Mouse (Mus musculus) CD4-positive, CD25-positive, alpha-beta regulatory T cell, adult 4 months (primary cell): ENCODE results near the gene Gm20532. TPM values are rescaled to one million over a fixed set of nuclear protein-coding genes. Genes with fewer than 3 reads are reported as not detected.
A peak's percentile ranks its signal among the peaks of the same experiment; 100 is the strongest.

Experiments used
- ATAC-seq: one replicate; pipeline ENCODE4 v1.8.0; 2017
- polyA plus RNA-seq, 2 experiments: library from polyadenylated mRNA; unstranded; fragments of 100-300 nt; shearing (Covaris generic); gene quantifications; one replicate each; pipeline ENCODE4 v1.2.1; 2017

The Gm20532 gene
- polyA plus RNA-seq, 2 experiments from 2014 or later = not detected

DNA sequence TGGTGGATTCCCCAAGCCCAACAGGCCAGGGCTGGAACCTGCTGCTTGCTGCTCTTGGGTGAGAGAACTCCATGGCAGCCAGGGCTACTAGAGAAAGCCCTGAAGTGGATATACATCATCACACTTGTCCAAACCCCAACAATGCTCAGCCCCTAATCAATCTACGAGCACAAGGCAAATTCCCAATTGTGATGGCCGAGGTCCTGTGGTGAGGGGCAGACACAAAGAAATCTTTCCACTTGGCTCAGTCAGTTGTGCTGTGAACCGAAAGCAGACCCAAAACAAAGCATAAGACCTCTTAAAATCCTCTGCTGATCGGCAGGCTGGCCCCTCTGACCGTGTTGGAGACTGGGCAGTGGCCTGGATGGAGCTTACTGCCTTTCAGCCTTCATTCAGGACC lies 11.6 kb upstream of the Gm20532 start:
- no peak for ATAC-seq

DNA sequence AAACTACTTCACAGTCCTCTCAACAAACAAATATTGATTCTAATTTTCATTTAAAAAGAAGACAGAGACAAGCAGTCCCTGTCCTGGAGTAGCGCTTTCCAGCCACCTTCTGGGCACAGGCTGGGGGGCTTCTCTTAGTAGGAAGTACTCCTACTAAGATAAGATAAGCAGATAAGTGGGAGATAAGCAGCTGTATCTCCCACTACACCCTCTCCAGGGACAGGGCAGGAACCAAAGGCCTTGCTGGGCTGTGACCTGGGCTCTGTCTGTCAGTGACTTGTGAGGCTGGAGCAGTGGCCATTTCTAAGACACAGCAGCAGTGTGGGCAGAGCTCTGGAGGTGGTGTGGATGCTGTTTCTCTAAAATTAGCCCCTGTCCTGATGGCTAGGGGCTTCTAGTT lies 11.1 kb upstream of the Gm20532 start:
- no peak for ATAC-seq

DNA sequence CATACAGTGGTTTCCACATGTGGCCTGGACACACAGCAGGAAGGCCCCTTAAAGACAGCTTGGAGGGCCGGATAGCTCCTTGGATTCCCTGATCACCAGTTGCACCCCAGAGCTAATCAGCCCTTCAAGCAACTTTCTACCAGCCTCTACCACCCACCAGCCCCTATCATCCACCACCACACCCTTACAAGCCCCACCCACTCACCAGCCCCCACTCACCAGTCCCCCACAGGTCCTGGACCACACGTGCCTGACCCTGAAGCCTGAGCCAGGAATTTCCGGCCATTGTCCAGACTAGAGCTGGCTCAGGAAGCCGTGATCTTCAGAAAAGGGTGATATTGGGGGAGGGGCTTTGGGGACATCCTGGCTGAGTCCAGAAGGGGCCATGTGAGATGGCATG lies 10.6 kb upstream of the Gm20532 start:
- no peak for ATAC-seq

DNA sequence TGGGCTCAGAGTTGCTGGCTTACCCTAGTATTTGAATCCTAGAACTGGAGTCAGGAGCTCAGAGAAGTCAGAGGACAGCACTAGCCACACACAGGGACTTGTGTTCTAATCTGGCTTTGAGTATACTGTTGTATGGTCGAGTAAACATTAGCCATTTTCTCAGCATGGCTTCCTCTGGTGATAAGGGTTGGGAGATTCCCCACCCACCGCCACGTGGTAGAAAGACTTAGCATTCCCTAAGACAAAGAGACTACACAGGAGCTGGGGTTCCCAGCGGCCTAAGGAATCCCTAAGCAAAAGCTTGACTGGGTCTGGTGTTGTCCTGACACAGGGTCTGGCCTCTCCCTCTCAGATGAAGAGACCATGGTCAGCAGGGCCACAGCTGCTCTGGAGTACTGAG lies 10.0 kb upstream of the Gm20532 start:
- no peak for ATAC-seq

DNA sequence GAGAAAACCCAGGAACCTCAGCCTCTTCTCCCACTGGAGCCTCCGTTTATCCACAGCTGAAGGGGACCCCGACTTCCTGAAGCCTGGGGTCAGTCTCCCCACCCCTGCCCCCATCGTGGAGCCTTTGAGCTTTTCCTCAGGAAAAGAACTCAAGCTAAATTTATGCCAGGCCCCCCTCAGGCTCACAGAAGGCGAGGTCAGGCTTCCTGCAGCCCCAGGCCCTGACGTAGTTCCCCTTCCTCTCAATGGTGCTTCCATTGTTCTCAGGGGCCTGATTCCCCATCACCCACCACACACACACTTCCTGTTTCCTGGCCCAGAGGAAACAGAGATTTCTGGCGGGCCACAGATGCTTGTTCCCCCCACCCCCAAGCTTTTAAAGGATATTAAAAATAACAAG lies 8.1 kb upstream of the Gm20532 start:
- no peak for ATAC-seq

DNA sequence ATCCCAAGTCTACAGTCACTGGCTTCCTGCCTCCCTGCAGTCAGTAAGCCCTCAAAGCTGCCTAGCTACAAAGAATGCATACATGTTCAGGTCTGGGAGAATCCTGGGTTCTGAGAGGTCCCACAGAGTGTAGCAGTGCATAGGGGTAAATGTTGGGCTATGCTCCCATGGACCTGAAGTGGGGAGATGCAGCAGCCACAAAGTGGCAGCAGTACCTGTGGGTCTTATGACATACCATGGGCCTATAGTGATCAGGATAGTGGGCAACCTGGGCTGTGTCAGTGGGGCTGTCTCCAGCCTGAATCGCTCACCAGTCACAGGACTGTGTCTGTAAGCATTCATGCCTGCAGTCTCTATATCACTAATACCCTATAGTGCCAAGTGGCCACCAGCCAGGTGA lies 6.7 kb upstream of the Gm20532 start, which contains the start of gene Egfl7:
Gene Egfl7, plus strand, starts transcription at position 301 of the 400 bp plus-strand sequence.
- ATAC-seq = no peak

DNA sequence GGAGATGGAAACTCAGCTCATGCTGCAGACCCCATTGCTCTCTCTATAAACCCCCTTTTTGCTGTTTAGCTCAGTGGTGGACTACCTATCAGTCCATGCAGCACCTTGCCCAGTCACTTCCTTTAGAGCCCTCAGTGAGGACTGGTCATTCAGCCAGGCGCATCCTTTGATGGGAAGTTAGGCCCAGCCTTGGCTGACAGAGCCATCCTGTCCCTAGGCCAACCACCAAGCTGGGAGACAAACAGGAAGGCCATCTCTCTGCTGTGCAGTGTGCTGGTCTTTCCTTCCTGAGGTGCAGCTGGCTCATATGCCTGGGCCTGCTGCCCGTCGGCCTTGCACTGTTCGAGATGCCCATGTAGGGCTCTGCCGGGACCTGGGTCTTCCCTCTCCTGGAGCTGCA lies 5.7 kb upstream of the Gm20532 start:
- no peak for ATAC-seq

DNA sequence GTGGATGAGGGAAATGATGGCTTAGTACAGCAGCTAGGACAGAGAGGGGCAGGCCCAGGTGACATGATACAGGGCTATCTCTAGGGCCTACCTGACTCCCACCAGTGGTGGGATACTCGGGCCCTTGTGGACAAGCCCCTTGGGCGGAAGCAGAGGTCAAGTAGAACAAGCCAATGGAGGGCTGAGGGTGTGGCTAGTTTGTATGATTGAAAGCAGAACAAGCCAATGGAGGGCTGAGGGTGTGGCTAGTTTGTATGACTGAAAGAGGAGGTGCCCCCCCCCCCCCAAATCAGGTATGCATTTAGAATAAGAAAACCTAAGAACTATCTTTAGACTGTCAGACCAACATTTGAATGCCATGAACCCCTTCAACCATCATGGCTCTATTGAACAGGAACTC lies 4.2 kb upstream of the Gm20532 start:
- ATAC-seq = no peak

DNA sequence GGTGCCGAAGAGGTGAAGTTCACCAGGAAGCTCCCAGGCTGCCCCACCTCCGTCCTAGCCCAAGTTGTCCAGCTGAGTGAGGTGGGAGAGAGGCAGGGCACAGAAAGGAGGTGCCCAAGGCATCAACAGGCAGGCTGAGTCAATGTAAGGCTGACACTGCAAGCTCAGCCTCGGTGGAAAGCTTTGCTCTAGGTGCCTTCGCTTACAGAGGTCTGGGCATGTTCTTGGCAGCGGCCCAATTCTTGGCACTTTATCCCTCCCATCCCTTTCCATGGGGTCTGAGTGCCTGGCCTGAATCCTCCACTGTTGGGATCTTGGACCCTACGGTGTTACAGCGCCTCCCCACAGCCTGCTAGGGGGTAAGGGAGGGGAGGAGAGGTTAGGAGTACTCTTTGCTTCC lies 3.7 kb upstream of the Gm20532 start:
- no peak for ATAC-seq

DNA sequence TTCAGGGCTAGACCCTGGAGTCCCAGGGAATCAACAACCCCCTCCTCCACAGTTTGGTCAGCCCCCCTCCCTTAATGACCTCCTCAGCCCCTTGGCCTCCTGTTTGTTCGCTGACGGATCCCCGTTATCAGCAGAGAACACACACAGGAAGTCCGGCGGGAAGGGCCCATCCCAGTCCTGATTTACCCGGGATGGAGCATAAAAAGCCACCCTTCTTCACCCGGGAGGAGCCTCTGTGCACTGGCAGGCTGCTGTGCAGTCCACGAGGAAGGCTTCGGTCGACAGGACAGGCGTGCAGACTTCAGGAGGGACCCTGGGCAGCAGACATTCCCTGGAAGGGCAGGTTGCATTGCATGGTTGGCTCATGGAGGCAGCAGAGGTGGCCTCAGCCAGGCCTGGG lies 2.8 kb upstream of the Gm20532 start:
- no peak for ATAC-seq

DNA sequence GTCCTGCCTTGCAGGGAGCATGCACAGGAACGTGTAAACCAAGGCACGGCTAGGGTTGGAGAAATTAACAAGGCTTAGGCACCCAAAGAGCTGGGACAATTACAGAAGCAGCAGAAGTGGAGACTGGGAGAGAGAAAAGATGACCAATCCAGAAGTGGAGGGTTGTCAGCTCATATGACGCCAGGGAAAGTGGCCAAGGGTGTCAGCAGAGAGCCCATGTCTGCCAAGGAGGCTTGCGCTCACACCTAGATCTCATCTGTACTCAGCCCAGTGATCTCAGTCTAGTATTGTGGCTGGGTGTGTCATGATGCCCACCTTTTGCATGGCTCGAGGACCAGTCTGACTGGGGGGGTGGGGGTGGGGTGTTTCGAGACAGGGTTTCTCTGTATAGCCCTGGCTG lies 726 bp upstream of the Gm20532 start:
- ATAC-seq = no peak

DNA sequence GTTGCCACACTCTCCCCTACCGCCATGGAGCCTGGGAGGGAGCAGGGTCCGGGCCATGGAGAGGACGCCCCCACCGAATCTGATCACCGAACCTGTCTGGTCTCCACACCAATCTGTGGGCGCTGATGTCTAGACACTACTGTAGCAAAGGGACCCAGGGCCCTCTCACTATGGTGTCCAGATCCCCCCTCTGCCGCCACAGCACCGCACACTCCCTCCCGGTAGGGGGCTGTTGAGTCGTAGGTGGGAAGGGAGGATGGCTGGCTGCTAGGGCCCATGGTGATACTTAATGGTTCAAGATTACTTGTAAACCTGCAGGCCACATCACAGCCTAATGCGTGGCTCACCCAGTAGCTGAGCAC lies 586 bp downstream of the Gm20532 start:
- ATAC-seq = peak; percentile 14

DNA sequence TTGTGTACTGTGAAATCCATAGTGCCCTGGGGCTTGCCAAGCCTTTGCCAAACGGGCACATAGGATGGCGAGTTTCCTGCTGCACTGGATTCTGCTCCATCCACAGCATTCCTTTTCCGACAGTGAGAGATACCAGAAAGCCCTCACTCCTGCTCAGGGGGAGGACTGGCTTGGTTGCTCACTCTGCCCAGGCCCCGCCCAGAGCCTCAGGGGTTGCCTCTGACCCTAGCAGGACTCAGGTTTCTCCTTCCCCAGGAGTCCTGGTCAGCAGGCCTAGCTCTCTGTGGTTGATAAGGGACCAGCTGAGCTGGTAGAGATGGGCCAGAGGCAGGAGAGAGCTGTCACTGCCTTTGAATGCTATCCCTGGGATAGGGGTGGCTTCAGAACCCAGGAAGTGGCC lies 2.1 kb downstream of the Gm20532 start:
- no peak for ATAC-seq

DNA sequence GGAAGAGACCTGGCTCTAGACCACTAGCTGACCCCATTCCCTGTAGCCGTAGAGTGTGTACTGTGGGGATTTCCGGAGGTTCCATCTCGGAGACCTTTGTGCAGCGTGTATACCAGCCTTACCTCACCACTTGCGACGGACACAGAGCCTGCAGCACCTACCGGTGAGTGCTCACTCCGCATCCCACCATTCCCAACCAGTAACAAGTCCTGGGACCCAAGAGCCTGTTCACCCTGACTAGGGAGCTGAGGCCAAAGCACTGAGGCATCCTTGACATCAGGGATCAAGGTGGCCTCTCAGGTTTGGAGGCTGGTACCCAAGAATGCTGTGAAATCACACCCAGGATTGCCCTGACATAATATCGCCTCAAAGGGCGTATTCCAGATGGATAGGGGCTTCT lies 2.8 kb downstream of the Gm20532 start:
- no peak for ATAC-seq

DNA sequence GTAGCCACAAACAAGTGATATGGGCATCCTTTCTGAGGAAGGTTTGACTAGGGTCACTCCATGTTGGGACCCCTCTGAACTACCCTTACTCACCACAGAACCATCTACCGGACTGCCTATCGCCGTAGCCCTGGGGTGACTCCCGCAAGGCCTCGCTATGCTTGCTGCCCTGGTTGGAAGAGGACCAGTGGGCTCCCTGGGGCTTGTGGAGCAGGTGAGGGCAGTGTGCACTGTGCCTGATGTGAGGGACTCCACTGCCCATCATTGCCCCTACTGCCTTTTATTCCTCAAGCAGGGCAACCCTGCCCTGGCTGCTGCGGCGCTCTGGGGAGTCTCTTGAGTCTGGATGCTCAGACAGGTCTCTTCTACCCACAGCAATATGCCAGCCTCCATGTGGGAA lies 3.8 kb downstream of the Gm20532 start:
- no peak for ATAC-seq

DNA sequence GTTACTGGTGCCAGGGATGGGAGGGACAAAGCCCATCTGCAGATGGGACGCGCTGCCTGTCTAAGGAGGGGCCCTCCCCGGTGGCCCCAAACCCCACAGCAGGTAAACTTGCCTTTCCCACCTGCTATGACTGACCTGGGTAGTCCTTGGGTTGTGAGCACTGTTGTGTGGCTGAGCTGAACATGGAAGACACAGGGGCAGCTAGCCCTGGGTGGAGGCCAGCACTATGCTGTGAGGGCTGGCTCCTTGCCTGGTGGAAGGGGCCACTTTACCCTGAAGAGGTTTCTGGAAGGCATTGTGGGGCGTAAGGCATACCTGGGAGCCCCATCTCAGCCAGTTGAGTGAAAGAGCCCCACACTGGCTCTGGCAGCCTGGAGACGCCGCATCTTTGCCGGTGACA lies 4.5 kb downstream of the Gm20532 start:
- no peak for ATAC-seq

DNA sequence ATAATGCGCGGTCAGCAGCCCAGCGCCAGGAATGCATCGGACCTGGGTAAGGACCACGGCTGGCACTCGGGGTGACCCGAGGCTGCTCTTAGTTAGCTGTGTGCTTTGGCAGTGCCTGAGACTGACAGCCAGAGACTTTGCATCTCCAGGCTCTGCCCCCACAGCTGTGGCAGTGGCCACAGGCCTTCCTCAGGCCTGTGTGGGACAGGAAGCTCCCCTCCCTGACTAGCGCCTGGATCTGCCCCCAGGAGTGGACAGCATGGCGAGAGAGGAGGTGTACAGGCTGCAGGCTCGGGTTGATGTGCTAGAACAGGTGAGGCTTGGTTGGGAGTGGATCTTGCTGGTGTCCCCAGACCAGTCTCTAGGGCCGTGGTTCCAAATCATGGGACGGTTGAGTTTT lies 5.0 kb downstream of the Gm20532 start:
- no peak for ATAC-seq

DNA sequence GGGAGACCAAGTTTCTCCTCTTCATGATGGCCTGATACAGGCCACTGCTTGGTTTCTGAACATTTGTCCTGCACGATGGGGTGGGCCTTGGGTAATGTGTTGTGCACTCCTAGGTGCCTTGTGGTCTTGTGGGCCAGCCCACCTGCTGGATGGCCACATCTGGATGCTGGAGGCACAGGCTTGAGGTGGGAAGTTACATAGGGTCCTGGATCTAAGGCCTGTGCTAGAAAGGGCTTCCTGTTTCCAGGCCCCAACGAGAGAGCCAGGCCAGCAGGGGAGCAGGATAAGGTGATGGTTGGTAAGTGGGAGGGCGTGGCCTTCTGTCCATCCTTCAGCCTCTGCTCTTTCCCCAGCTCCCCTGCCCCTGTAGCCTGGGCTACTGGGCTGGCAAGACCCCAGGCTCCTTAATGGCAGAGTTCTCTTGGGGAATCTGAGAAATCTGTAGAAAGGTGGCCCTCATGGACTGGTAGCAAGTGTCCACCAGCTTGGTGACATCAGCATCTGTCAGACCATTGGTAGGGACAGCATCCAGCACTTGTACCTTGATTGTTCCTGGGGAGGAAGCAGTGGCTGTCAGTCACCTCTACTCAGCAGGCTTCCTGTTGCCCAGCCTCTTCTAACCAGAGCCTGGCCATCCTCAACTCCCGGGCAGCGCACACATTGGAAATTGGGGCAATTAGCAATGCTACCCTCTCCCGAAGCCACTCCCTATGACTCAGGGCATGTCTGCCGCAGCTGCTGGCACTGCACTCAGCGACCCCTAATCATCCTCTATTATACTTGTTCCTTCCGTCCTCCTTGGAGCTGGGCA lies 7.0 kb downstream of the Gm20532 start:
- no peak for ATAC-seq

DNA sequence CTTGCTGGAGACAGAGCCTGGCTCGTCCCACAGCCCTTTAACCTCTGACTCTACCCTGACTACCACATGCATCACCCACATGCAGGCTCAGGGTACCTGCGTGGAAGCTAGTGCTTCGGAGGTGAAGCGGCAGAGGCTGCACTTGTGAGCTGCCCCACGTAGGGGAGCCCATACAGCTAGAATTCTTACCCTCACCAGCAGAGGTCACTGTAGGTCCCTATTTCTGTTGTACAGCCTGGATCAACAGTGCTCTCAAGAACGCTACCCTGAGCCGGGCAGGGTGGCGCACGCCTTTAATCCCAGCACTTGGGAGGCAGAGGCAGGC lies 7.5 kb downstream of the Gm20532 start:
- ATAC-seq = peak; percentile 81

DNA sequence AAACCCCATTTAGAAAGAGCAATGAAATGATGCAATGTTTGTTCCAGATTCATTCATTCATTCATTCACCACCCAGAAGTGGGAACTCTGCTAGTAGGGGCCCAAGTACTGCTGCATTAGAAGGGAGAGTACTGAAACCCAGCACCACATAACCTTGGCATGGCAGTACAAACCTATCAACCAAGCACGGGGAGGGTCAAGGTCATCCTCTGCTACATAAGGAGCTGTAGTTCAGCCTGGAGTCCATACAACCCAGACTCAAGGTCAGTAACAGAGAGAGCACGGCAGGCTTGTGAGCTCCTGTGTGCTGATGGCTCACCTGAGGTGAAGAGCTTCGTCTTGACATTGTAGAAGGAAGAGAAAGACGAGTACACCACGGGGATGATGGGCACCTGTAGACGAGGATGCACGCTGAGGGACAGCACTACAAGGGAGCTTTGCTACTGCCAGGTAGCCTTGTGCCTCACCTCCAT lies 8.1 kb downstream of the Gm20532 start:
- no peak for ATAC-seq

DNA sequence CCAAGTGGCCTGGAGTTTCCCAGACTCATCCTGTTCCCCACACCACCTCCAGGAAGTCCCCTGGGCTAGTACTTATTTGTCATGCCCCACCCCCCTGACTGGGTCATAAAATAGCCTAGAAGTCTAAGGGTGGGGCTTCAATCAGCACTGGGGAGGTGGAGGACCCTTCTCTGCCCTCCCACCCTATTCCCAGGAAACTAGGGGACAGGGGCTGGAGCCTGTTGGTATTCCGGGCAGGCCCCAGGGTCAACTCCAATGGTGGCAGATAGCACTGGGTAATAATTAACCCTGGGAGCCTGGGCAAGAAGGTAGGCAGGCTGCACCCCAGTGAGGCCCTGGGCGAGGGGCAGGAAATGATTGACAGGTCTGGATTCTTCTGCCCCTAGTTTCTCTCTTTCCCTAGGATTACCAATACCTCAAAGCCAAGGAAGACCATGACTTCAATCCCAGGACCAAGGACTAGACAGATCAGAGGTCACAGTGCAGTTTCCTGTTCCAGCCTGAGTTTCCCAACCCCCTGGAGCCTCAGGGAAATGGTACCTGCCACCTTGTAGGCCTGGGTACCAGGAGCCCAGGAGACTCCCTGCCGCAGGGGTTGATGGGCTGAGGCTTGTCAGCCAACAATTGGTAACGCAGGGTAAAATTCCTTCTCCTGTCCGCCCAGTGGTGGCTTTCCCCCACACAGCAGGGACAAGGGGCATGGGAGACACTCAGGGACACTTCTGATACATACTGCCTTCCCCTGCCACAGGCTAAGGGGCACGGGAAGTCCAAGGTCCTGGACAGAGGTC lies 8.7 kb downstream of the Gm20532 start:
- ATAC-seq = no peak

DNA sequence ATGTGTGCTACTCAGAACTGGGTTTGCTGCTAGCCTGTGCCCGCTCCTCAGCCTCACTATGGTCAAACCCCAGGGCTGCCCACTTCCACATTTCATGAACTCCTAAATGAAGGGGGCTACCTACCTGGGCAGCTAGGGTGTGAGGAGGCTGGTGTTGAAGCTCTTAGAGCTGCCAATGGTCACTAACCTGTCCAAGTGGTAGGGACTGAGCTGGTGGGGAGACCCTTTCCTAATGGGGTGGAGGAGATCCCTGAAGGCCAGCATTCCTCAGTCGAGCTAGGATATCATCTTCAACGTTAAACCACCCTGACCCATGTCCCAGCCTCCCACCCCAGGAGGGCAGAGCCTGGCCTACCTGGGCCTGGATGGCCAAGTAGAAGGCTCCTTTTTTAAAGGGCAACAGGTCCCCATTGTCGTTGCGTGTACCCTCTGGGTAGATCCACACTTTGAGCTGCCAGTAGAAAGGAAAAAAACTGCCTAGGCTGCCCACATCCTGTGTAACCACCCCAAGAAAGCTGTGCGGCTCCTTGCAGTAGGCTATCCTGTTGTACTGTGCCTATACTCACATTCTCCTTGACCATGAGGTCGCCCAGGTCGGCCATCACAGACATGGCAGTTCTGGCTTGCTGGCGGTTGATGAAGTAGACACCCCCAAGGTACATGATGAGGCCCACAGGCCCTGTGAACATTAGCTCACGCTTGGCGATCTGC lies 9.4 kb downstream of the Gm20532 start:
- no peak for ATAC-seq

DNA sequence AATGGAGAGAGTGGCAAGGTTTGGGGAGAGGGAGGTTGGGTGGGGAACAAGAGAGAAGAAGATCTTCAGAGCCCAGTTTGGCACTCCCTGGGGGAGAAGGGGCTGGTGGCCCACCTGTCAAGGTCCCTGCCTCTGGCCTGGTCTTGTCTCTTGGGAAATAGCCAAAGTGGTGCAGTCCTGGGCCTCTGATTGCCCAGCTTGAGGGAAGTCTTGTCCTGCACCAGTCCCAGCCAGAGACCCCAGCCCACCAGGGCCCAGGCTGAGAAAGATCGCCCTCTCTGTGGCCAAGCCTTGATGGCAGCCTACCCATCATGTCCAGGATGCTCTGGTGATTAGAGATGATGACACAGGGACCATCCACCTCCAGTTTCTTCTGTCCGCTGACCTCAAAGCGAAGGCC lies 10.5 kb downstream of the Gm20532 start:
- ATAC-seq = no peak

DNA sequence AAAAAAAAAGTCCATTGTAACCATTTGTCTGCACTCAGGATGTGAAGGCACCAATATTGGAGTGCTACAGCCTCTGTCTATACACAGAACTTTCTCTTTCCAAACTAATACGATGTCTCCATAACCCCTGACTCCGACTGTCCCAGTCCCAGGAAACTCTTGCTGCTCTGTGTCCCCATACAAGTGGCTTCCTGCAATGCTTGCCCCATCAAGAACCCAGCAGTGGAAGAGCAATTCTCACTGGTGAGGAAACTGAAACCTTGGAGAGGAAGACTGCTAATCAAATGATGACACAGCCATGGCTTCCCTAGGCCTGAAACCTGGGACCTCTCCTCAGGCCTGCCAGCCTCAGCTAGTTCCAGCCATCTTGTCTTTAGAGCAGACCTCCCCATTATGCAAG lies 11.4 kb downstream of the Gm20532 start:
- no peak for ATAC-seq
